Mouse (Mus musculus): ENCODE data around the gene Rbbp4.

The Rbbp4 gene

GRCm38 (mm10) chr4:129293702-129294101, 41.5 kb downstream of the Rbbp4 start:
- DNase-seq (ENCODE audit: low spot score) = no peak

DNA sequence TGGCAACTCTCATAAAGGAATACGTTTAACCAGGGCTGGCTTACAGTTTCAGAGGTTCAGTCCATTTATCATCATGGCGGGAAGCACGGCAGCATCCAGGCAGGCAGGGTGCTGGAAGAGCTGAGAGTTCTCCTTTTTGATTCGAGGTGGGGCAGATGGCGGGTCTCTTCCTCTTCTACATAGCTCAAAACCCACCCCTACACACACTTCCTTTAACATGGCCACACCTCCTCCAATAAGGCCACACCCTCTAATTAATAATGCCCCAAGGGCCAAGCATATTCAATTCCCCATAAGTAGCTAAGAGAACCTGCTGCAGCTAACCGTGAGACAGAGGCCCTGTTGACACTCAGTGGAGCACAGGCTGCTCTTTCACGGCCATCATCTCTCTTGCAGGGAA, 42.3 kb downstream of the Rbbp4 start:
- DNase-seq (ENCODE audit: low spot score) = no peak

DNA sequence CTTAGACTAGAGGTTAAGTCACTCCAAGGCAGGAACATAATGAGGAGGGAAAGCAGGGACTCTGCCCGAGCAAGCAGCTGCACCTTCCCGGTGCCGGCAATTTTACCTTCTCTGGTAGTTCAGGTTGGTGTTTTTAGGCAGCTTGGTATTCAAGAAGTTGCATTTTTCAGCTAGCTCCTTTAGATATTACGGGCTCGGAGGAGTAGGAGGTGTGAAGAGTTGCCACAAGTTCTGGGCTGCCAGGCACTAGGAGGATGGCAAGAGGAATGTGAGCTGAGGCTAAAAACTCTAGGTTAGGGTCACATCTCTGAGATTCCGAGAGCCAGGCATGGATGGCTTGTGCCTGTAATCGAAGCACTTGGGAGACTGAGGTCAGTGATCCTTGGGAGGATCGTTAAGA, 45.5 kb downstream of the Rbbp4 start:
- DNase-seq (ENCODE audit: low spot score) = no peak

- DNase-seq (ENCODE audit: low spot score) = no peak
Measured at GRCm38 (mm10) chr4:129288067-129288466, 47.1 kb downstream of the Rbbp4 start.

DNA sequence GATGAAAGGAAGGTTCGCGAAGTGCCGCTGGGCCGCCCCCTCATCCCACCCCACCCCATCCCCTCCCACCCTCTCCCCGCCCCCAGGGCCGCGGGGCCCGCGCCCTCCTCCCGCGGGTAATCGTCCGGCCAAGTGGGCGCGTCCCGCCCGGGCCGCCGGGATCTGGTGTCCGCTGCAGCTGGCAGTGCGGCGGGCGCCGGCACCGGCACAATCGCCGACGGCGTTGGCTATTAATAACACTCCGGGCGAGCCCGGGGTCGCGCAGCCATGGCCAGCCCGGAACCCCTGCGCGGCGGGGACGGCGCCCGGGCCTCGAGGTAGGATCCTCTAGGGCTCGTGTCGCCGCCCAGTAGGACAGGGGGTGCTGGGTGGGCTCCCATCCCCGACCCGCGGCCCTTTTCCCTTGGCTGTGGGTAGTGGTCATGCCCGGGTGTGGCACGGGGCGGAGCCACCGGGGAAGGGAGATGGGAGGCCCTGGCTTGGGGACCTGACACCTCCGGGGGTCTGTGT, 47.6 kb downstream of the Rbbp4 start, which contains the start of gene Sync:
Sync (plus strand) TSS at position 146 of the 510 bp plus-strand sequence.
- DNase-seq (ENCODE audit: low spot score) = no peak

DNA sequence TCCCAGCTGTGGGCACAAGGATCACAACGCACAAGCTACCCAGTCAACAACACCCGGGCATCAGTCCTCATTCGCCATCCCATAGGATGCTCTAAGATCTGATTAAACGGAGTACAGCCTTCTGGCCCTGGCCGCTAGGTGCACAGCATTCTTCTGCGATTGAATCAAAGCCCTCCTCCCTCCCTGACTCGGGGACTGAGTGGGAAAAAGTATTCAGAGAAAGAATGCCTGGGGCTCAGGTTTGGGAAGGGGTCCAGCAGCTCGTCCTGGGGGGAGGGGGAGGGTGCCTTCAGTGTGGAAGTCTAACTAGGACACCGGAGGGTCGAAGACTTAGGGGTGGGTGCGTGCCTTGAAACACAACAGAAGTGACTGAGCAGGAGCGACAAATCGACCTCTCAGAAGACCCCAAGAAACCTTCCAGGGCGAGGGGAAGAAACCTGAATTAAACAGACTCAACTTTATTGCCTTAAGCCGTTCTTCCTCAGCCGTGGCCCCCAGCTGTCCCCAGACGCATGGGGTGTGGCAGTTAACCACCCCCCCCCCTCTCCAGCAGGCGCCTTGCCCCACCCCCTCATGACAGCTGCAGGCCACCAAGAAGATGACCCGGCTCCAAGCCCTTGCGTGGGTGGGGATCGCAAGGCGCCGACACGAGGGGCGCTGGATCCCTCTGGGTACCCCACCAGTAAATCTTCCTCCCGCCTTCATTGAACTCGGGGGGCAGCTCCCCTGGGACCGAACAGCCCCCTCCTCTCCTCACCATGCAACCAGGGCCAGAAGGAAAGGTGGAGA, 48.3 kb downstream of the Rbbp4 start:
- DNase-seq (ENCODE audit: low spot score) = no peak

DNA sequence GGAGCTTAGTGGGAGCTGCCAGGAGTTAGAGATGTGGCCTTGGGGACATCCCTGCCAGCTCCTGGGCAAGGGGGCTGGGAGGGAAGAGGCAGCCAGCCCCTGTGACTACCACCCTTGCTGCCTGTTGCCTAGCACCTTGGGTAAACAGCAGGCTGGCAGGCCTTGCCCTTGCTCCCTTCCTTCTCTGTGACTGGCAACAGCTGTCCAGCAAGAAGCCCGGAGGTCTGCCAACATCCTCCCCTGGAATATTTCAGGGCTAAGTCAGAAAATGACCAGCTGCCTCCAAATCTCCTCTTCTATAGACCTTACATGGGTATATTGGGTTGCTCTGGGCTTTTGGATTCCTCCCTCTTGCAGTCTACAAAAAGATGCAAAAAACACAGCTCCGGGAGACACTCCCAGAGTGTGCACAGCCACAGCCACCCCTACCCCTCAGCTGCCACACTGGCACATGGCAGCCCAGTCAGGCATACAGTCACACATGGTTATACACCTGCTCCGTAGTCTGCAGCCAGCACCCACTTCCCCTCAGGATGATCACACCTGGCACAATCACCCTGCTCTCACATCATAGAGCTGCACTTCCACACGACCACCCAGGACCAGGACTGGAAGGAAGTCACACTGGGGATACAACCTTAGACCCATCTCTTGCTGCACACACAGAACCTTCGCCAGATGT, 49.0 kb downstream of the Rbbp4 start:
- DNase-seq (ENCODE audit: low spot score) = no peak

GRCm38 (mm10) chr4:129284685-129285084, 50.5 kb downstream of the Rbbp4 start:
- no peak for DNase-seq (ENCODE audit: low spot score)

GRCm38 (mm10) chr4:129283226-129283625, 51.9 kb downstream of the Rbbp4 start:
- no peak for DNase-seq (ENCODE audit: low spot score)

DNA sequence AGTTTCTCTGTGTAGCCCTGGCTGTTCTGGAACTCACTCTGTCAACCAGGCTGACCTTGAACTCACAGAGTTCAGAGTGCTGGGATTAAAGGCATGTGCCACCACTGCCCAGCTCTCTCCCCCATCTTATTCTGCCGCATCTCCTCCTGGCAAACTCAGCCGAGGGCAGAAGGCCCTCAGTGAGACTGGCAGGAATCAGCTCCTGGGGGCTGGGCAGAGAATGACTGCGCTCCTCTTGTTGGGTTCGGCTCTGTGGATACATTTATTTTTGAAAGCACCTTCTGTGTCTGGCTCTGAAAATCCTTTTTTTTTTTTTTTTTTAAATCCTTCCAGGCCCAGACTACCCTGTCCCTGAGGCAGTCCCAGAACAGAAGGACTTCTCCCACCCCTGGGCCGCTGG, 52.4 kb downstream of the Rbbp4 start:
- no peak for DNase-seq (ENCODE audit: low spot score)

- peak; percentile 93 for DNase-seq (ENCODE audit: low spot score)
Measured at GRCm38 (mm10) chr4:129276453-129276865, 58.7 kb downstream of the Rbbp4 start.

DNA sequence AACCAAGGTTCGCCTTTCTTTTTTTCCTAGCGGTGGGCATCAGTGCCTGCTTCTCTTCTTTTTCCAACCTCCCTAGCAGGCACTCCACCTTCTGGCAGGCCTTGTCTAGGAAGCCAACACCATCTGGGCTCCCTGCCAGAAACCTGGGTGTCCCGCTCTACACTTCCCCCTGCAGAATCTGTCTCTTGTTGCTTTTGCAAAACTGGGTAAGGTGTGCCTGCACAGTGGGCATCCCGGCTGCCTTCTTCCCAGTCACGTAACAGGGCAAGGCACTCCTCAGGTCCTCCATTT, 62.5 kb downstream of the Rbbp4 start:
- DNase-seq (ENCODE audit: low spot score) = no peak

DNA sequence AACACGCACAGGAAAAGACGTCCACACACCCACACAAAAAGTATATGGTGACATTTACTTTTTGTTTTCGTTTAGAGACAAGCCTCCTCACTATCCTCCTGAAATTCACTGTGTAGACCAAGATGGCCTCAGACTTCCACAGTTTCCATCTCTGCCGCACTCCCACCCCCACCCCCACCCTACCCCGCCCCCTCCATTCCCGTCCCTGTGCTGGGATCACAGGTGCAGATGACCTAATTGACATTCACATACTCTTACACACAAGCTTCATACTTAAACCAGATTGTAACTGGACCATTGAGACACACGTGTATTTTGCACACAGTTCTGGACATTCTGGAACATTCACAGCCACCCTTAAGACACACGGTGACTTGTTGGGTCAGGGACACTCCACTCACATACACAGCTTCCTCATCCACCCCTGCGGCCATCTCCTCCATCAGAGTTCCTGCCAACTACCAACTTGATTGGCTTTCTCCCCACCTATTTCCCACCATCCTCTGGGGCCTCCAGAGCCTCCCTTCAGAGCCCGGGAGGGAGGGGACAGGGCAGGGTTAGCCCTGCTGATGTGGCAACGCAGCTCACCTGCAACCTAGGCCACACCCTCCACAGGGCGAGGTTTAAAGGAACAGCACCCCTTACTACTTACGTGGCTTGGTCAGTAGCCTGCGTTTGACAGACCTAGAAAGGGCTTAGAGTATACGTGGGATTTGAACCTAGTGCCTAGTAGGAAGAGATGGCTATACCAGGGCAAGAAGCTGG, 63.0 kb downstream of the Rbbp4 start:
- DNase-seq (ENCODE audit: low spot score) = no peak

- DNase-seq (ENCODE audit: low spot score) = no peak
Measured at GRCm38 (mm10) chr4:129268698-129269097, 66.5 kb downstream of the Rbbp4 start.

GRCm38 (mm10) chr4:129266821-129267220, 68.3 kb downstream of the Rbbp4 start:
- no peak for DNase-seq (ENCODE audit: low spot score)

- no peak for DNase-seq (ENCODE audit: low spot score)
Measured at GRCm38 (mm10) chr4:129266191-129266590, 69.0 kb downstream of the Rbbp4 start.

GRCm38 (mm10) chr4:129263225-129264021, 71.7 kb downstream of the Rbbp4 start:
- DNase-seq (ENCODE audit: low spot score) = peak; percentile 73

DNA sequence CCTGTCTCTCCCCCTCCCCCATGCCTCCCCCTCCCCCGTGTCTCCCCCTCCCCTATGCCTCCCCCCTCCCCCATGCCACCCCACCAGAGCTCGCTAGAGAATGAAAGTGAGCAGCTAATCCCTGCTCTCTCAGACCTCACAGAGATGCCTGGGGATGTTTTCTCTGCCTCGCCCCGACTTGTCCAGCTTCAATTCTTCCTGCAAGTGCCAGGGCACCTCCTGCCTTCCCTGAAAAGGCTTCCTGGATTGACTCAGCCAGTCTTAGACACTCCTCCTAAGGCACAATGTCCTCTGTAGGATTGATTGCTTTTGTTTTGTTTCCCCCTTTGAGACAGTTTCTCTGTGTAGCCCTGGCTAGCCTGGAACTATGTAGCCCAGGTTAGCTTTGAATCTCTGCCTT, 74.0 kb downstream of the Rbbp4 start, which contains the start of gene C77080:
C77080 (minus strand) TSS at position 209 of the 400 bp plus-strand sequence.
- DNase-seq (ENCODE audit: low spot score) = no peak

DNA sequence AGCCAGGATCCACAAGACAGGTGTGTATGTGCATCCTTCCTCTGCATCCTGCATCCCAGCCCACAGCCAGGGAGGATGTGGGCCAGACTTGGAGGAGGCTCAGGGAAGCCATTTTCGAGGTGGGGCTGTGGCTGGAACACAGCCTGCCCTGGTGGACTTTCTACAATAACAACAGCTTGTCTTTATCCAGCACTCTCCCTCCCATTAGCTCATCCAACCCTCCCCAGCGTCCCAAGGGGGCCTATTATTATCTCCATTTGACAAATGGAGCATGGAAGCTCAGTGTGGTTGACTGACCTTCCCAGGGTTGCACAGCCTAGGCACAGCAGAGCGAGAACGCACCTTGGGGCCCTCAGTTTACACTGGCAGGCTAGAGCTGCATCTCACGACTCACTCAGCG, 74.5 kb downstream of the Rbbp4 start:
- DNase-seq (ENCODE audit: low spot score) = no peak

- DNase-seq (ENCODE audit: low spot score) = no peak
Measured at GRCm38 (mm10) chr4:129259101-129259500, 76.1 kb downstream of the Rbbp4 start.
